Mouse (Mus musculus) mouse trophoblast stem cell (cell line): ENCODE data around the gene Nkap.
"Not testable (repeated sequence)": the region's sequence is repeated elsewhere in the genome, so short reads cannot be mapped to it uniquely, and the experiment has no call there.

Experiments
- in situ Hi-C, 2 experiments: fragments of 300-500 bp; cut with MseI, MboI; formaldehyde crosslinking; loops; 2 replicates in 1 of 2; 3 replicates in 1 of 2; pipeline ENCODE4 v1.15.1; 2025

Nkap gene

DNA sequence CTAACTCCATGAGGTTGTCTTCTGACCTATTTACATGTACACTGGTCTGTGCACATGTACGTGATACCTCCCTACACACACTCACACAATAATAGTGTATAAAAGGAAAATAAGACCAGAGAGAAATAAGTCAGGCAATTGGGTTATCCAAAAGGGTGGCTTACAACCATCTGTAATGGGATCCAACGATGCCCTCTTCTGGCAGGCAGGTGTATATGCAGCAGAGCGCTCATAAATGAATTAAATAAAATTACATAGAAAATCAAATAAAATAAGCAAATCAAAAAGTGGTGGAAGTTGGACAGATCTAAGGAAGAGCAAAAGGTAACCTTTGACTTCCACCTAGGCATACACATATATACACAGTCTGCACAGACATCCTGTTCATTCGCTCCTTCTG lies 31.2 kb downstream of the Nkap start:
- in situ Hi-C loops = no loop called here

DNA sequence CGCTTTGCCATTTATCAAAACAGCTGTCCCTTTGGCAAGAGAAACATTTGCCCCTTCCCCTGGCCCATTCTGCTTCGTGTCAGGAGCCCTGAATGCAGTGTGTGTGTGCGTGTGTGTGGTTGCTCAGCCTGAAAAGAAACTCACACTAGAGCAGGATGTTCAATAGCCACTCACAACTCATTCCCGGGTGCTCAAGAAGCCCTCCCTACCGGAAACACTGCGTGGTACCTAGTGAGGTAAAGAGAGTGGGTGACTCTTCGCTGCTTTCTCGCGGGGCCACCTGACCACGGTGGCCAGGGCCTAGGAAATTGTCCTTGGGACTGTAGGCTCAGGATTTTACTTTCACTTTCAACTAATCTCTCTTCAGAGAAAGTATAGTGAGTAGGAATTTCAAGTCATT lies 34.6 kb downstream of the Nkap start:
- in situ Hi-C loops = no loop called here

- in situ Hi-C loops = no loop called here
These were observed 36.5 kb downstream of the Nkap start for GRCm38 (mm10) chrX:37163115-37163514.

- in situ Hi-C loops = no loop called here
These were observed 40.5 kb downstream of the Nkap start for GRCm38 (mm10) chrX:37167085-37167484.

DNA sequence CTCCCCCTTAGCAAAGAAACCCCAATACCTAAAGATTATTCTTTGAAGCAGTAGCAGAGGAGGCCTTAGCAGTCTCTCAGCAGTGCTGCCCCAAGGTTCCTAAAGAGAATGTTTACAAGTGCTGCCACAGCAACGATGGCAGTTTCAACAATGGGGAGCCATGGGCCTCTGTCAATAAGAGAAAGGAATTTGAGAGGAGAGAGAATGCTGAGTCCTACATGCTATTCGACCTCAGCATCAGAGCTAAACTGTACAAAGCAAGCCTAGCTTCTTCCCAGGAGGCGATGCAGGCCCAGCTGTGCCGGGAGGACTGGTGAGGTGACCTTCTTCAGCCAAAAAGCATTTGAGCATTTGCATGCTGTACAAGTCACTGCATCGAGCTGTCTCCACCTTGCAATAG lies 42.1 kb downstream of the Nkap start, which contains the start of gene Akap14:
Gene Akap14, minus strand, starts transcription at position 101 of the 400 bp plus-strand sequence.
- in situ Hi-C loops = no loop called here

DNA sequence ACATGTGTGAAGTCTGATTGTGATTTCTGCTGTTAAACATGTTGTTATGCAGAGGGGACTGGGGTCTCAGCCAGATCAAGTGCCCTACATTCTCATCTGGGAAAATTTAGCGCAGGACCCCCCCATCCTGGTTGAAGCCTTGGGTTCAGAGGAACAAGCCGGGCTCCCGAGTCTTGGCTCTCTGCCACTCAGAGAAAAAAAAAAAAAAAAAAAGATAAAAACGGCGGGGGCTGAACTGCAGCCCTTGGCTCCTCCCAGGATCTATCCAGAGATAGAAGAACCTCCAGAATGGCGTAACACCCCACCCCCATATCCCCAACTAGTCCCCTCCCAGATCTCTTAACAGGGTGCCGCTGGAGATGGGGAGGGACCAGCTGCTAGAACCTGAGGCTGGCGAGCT lies 57.8 kb downstream of the Nkap start:
- in situ Hi-C loops = not testable (repeated sequence)

- in situ Hi-C loops = no loop called here
These were observed 64.1 kb downstream of the Nkap start for GRCm38 (mm10) chrX:37190755-37191104.

GRCm38 (mm10) chrX:37191105-37191743 lies 64.6 kb downstream of the Nkap start, which contains the start of the genes Ndufa1 and Rnf113a1:
Ndufa1 (minus strand) TSS chrX:37191163.
Rnf113a1 (plus strand) TSS chrX:37191245.
- in situ Hi-C loops = no loop called here

DNA sequence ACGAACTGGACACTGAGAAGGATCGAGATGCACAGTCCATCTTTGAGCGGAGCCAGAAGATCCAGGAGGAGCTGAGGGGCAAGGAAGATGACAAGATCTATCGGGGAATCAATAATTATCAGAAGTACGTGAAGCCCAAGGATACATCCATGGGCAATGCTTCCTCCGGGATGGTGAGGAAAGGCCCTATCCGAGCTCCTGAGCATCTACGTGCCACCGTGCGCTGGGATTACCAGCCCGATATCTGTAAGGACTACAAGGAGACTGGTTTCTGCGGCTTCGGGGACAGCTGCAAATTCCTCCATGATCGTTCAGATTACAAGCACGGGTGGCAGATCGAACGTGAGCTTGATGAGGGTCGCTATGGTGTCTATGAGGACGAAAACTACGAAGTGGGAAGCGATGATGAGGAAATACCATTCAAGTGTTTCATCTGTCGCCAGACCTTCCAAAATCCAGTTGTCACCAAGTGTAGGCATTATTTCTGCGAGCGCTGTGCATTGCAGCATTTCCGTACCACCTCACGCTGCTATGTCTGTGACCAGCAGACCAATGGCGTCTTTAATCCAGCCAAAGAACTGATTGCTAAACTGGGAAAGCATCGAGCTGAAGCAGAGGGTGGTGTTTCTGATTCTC lies 65.3 kb downstream of the Nkap start:
- in situ Hi-C loops = no loop called here

GRCm38 (mm10) chrX:37198676-37199075 lies 72.1 kb downstream of the Nkap start:
- in situ Hi-C loops = no loop called here
